Mouse (Mus musculus): ENCODE data around the gene Vmn2r120.

DNA sequence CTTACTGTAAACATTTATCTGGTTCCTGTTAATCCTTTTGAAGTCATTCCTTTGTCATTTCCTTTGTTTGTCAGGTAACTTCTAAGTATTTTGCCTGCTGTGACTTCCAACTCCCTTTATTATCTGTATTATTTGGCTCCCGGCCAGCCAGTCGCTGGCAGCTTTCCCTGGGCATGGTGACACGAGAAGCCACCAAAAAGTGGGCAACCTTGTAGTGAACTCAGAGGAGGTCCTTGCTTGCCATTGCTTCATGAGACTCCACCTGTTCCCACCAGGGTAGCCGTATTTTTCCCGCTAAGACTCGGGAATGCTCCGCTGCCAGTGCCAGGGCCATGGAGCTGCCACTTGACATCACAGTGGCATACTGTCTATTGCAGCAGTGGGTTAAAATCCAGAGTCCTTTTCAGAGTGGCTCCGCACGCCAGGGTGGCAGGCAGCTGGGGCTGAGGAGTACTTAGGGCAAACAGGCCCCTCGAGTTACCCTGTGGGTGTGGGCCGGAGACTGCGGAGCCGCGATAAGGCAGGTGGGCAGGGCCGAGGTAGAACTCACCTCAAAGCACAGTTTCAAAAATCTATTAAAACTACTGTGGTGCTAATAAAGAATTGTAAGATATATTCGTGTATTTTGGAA is 28.9 kb upstream of the Vmn2r120 start:
- no peak for TF ChIP-seq GATA1 (IDR thresholded peaks at IDR 0.05; ENCODE audit: low read length)
- TF ChIP-seq TAL1 (IDR thresholded peaks at IDR 0.05; ENCODE audit: low read length): no peak
